Mouse (Mus musculus): ENCODE measurements at regions not wholly inside any gene's neighbourhood (a gene's known extent, or its start where the extent isn't known, plus 50 kb on each side); places are given as distances from the start of the nearest gene placed in this dataset.

- H3K4me3 ChIP-seq (ENCODE audit: low read length): no peak overlapping the region
- H3K9me3 ChIP-seq (ENCODE audit: control insufficient read depth, low read length): no peaks in the 10 kb centered on the region
- no peak for ATAC-seq (ENCODE audit: low read depth)
- H3K27me3 ChIP-seq (ENCODE audit: control insufficient read depth, insufficient read depth, low read depth, low read length): no peaks in the 10 kb centered on the region
- no peaks in the 10 kb centered on the region for H3K36me3 ChIP-seq (ENCODE audit: control insufficient read depth, insufficient read depth, low read length)
- H3K4me2 ChIP-seq (ENCODE audit: low read depth, low read length): no peak overlapping the region
- H3K27ac ChIP-seq (ENCODE audit: low read length): no peak overlapping the region
- no peaks in the 10 kb centered on the region for H3K4me1 ChIP-seq (replicated peaks; ENCODE audit: control insufficient read depth, insufficient read depth, low read length)
- H3K9ac ChIP-seq (ENCODE audit: low read length): no peak overlapping the region
- 57% methylated on average over 1 of the region's 1 CpGs for WGBS
These were observed 899.6 kb upstream of the Acvr2a start for GRCm38 (mm10) chr2:47914270-47914669.

GRCm38 (mm10) chr2:47914986-47915485 is 898.9 kb upstream of the Acvr2a start:
- ATAC-seq (ENCODE audit: low read depth): peak; percentile 54
- Histone ChIP-seq H3K27me3 (ENCODE audit: control insufficient read depth, insufficient read depth, low read depth, low read length) (no peaks in the 10 kb centered on the region), H3K9me3 (ENCODE audit: control insufficient read depth, low read length) (no peaks in the 10 kb centered on the region), H3K4me2 (ENCODE audit: low read depth, low read length) (no peak overlapping the region), H3K27ac (ENCODE audit: low read length) (no peak overlapping the region), H3K4me1 (replicated peaks; ENCODE audit: control insufficient read depth, insufficient read depth, low read length) (no peaks in the 10 kb centered on the region), H3K9ac (ENCODE audit: low read length) (no peak overlapping the region), H3K4me3 (ENCODE audit: low read length) (no peak overlapping the region), H3K36me3 (ENCODE audit: control insufficient read depth, insufficient read depth, low read length) (no peaks in the 10 kb centered on the region)
- 45% methylated on average over 4 of the region's 4 CpGs for WGBS

GRCm38 (mm10) chr2:47922965-47923364 is 890.9 kb upstream of the Acvr2a start:
- ATAC-seq (ENCODE audit: low read depth): no peak
- no peaks in the 10 kb centered on the region for H3K27me3 ChIP-seq (ENCODE audit: control insufficient read depth, insufficient read depth, low read depth, low read length)

GRCm38 (mm10) chr2:47926620-47927019 is 887.3 kb upstream of the Acvr2a start:
- no peak for ATAC-seq (ENCODE audit: low read depth)

More at GRCm38 (mm10) chr2:47922965-47923364, 890.9 kb upstream of the Acvr2a start:
- H3K9me3 ChIP-seq (ENCODE audit: control insufficient read depth, low read length): no peaks in the 10 kb centered on the region
- no peaks in the 10 kb centered on the region for H3K36me3 ChIP-seq (ENCODE audit: control insufficient read depth, insufficient read depth, low read length)
- H3K4me2 ChIP-seq (ENCODE audit: low read depth, low read length): no peak overlapping the region
- H3K4me3 ChIP-seq (ENCODE audit: low read length): no peak overlapping the region
- no peak overlapping the region for H3K27ac ChIP-seq (ENCODE audit: low read length)
- no peak overlapping the region for H3K9ac ChIP-seq (ENCODE audit: low read length)
- H3K4me1 ChIP-seq (replicated peaks; ENCODE audit: control insufficient read depth, insufficient read depth, low read length): no peaks in the 10 kb centered on the region

DNA sequence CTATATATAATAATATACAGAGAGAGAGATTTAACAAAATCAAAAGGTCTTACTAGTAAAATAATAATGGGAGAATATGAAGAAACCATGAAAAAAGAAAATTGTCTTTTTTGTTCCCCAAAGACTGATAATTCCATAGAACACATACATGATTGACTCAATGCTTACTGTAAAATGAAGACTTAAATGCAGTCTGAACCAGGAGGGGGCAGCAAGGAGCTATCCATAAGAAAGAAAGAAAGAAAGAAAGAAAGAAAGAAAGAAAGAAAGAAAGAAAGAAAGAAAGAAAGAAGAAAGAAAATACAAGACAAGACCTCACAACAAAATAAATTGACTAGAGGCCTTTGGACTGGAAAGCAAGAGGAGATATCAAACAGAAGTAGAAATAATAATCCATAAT is 868.8 kb upstream of the Acvr2a start:
- H3K9me3 ChIP-seq (ENCODE audit: control insufficient read depth, low read length): no peaks in the 10 kb centered on the region
- no peak overlapping the region for H3K27ac ChIP-seq (ENCODE audit: low read length)
- H3K4me3 ChIP-seq (ENCODE audit: low read length): no peak overlapping the region
- H3K4me2 ChIP-seq (ENCODE audit: low read depth, low read length): no peak overlapping the region
- no peaks in the 10 kb centered on the region for H3K4me1 ChIP-seq (replicated peaks; ENCODE audit: control insufficient read depth, insufficient read depth, low read length)
- no peak overlapping the region for H3K9ac ChIP-seq (ENCODE audit: low read length)
- ATAC-seq (ENCODE audit: low read depth): no peak
- no peaks in the 10 kb centered on the region for H3K36me3 ChIP-seq (ENCODE audit: control insufficient read depth, insufficient read depth, low read length)
- no peaks in the 10 kb centered on the region for H3K27me3 ChIP-seq (ENCODE audit: control insufficient read depth, insufficient read depth, low read depth, low read length)

More at GRCm38 (mm10) chr2:47926620-47927019, 887.3 kb upstream of the Acvr2a start:
- Histone ChIP-seq H3K4me1 (replicated peaks; ENCODE audit: control insufficient read depth, insufficient read depth, low read length) (no peaks in the 10 kb centered on the region), H3K27me3 (ENCODE audit: control insufficient read depth, insufficient read depth, low read depth, low read length) (no peaks in the 10 kb centered on the region), H3K9ac (ENCODE audit: low read length) (no peak overlapping the region), H3K27ac (ENCODE audit: low read length) (no peak overlapping the region), H3K9me3 (ENCODE audit: control insufficient read depth, low read length) (no peaks in the 10 kb centered on the region), H3K4me3 (ENCODE audit: low read length) (no peak overlapping the region), H3K4me2 (ENCODE audit: low read depth, low read length) (no peak overlapping the region), H3K36me3 (ENCODE audit: control insufficient read depth, insufficient read depth, low read length) (no peaks in the 10 kb centered on the region)

GRCm38 (mm10) chr2:47991132-47991531 is 822.8 kb upstream of the Acvr2a start:
- no peaks in the 10 kb centered on the region for H3K9me3 ChIP-seq (ENCODE audit: control insufficient read depth, low read length)
- no peak for ATAC-seq (ENCODE audit: low read depth)
- no peak overlapping the region for H3K4me3 ChIP-seq (ENCODE audit: low read length)
- 32% methylated on average over 1 of the region's 1 CpGs for WGBS
- no peak overlapping the region for H3K27ac ChIP-seq (ENCODE audit: low read length)
- no peak overlapping the region for H3K9ac ChIP-seq (ENCODE audit: low read length)
- H3K4me2 ChIP-seq (ENCODE audit: low read depth, low read length): no peak overlapping the region
- no peaks in the 10 kb centered on the region for H3K36me3 ChIP-seq (ENCODE audit: control insufficient read depth, insufficient read depth, low read length)
- no peaks in the 10 kb centered on the region for H3K4me1 ChIP-seq (replicated peaks; ENCODE audit: control insufficient read depth, insufficient read depth, low read length)
- H3K27me3 ChIP-seq (ENCODE audit: control insufficient read depth, insufficient read depth, low read depth, low read length): no peaks in the 10 kb centered on the region

DNA sequence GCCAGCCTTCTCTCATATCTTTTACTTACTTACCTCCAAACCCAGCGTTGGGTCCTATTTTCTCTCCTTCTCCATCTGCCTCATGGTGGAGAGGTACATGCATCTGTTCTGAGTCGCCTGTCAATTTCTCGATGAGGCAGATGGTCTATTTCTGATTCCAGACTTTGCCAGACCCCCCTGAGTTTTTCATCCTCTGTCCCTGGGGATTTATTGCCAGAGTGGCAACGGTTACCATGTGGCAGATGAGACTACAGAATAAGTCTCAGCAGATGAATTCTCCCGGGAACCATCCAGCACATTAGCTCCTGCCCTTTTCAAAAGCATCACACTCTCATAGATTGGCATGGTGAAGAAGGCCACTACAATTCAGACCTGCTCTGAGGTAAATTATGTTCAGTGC is 819.7 kb upstream of the Acvr2a start:
- no peaks in the 10 kb centered on the region for H3K27me3 ChIP-seq (ENCODE audit: control insufficient read depth, insufficient read depth, low read depth, low read length)

DNA sequence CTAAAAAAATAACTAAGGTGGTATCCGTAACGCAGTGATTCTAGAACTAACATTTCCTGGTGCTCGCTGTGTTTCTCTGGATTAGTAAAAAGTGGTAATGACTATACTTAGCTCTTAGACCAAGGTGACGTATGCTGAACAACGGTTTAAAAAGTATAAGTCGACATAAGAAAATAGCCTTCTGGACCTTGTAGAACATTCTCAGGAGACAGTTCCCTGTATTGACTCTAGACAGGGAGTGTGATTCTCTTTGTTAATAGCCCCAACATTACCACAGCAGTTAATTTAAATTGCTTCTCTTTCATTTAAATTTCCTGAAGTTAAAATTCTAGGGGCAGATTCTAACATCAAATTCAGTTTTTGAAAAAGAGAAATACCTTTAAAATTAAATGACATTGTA is 812.7 kb upstream of the Acvr2a start:
- Histone ChIP-seq H3K4me2 (ENCODE audit: low read depth, low read length) (no peak overlapping the region), H3K4me3 (ENCODE audit: low read length) (no peak overlapping the region), H3K36me3 (ENCODE audit: control insufficient read depth, insufficient read depth, low read length) (no peaks in the 10 kb centered on the region), H3K27me3 (ENCODE audit: control insufficient read depth, insufficient read depth, low read depth, low read length) (no peaks in the 10 kb centered on the region), H3K9ac (ENCODE audit: low read length) (no peak overlapping the region), H3K4me1 (replicated peaks; ENCODE audit: control insufficient read depth, insufficient read depth, low read length) (peaks cover 3% of the 10 kb centered on the region; the same call in 1 of the 2 replicates), H3K9me3 (ENCODE audit: control insufficient read depth, low read length) (no peaks in the 10 kb centered on the region), H3K27ac (ENCODE audit: low read length) (no peak overlapping the region)
- no peak for ATAC-seq (ENCODE audit: low read depth)
- 85% methylated on average over 6 of the region's 6 CpGs for WGBS

More for the DNA sequence above, 819.7 kb upstream of the Acvr2a start:
- Histone ChIP-seq H3K9me3 (ENCODE audit: control insufficient read depth, low read length) (no peaks in the 10 kb centered on the region), H3K27ac (ENCODE audit: low read length) (no peak overlapping the region), H3K4me2 (ENCODE audit: low read depth, low read length) (no peak overlapping the region), H3K4me1 (replicated peaks; ENCODE audit: control insufficient read depth, insufficient read depth, low read length) (no peaks in the 10 kb centered on the region), H3K4me3 (ENCODE audit: low read length) (no peak overlapping the region), H3K36me3 (ENCODE audit: control insufficient read depth, insufficient read depth, low read length) (no peaks in the 10 kb centered on the region), H3K9ac (ENCODE audit: low read length) (no peak overlapping the region)
- no peak for ATAC-seq (ENCODE audit: low read depth)
- 77% methylated on average over 5 of the region's 5 CpGs for WGBS

DNA sequence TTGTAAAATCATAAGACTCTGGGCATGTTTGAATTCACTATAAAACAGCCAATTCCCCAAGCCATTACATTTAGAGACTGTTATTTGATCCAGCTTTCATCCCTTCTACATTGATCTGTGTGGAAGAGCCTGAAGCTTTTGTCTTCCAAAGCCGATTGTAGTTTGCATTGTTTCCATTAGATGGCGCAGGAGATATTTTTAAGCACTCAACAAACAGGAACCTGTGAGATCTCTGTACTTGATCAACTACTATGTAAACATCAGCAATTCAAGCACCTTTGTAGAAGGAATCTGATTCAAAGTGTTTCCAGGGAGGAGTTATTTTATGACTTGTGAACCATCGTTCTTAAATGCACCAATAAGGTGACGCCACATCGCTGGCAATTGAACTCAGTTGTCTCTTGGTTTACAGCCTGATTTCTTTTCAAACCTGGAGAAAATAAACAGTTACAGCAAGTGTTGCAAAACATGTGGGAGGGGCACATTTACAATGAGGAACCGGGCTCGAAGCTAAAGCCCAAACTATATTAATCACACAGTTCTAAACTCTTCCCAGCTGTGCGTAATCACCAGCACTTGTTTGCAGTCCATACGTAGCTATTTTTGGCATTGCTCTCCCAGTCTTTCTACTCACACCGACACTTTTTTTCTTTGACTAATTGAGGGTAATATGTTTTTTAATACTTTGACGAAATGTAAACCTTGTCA is 812.0 kb upstream of the Acvr2a start:
- H3K4me2 ChIP-seq (ENCODE audit: low read depth, low read length): peak overlapping the region; percentile 41
- H3K9me3 ChIP-seq (ENCODE audit: control insufficient read depth, low read length): no peaks in the 10 kb centered on the region
- ATAC-seq (ENCODE audit: low read depth): peak; percentile 95
- 20% methylated on average over 11 of the region's 11 CpGs for WGBS
- H3K27me3 ChIP-seq (ENCODE audit: control insufficient read depth, insufficient read depth, low read depth, low read length): no peaks in the 10 kb centered on the region
- H3K36me3 ChIP-seq (ENCODE audit: control insufficient read depth, insufficient read depth, low read length): no peaks in the 10 kb centered on the region
- peak overlapping the region; percentile 12; the same call in 1 of the 2 replicates for H3K4me3 ChIP-seq (ENCODE audit: low read length)
- no peak overlapping the region for H3K9ac ChIP-seq (ENCODE audit: low read length)
- no peak overlapping the region for H3K27ac ChIP-seq (ENCODE audit: low read length)
- peaks cover 3% of the 10 kb centered on the region; the same call in 1 of the 2 replicates for H3K4me1 ChIP-seq (replicated peaks; ENCODE audit: control insufficient read depth, insufficient read depth, low read length)
